Mouse (Mus musculus) E14TG2a.4 (cell line): Measurements from ENCODE around the gene She.
A peak's percentile ranks its signal among the peaks of the same experiment; 100 is the strongest.

ENCODE experiments used
- CTCF ChIP-seq: conservative IDR thresholded peaks from 2 replicates; pipeline ENCODE4 v1.5.1; 2014; ENCODE audit warnings: low read length
- NANOG ChIP-seq: IDR thresholded peaks from 2 replicates; pipeline ENCODE4 v1.6.1; 2014; ENCODE audit warnings: borderline replicate concordance, low read length, mixed read lengths
- POU5F1 ChIP-seq: IDR thresholded peaks from 2 replicates; pipeline ENCODE4 v1.6.1; 2014; ENCODE audit warnings: low read length, borderline replicate concordance

DNA sequence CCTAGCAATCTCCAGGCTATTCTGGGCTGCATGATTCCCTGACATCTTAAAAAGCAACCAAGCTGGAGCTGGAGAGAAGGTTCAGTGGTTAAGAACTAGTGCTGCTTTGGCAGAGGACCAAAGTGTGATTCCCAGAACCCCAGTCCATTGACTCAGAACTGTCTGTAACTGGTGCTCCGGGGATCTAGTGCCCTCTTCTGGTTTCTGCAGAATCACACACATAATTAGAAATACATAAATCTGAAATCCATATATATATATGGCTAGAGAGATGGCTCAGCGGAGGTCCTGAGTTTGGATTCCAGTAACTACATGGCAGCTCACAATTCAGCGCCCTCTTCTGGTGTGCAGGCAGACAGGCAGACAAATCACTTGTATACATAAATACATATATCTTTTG is 16.0 kb downstream of the She start:
- peak; percentile 25 for TF ChIP-seq CTCF
- TF ChIP-seq POU5F1 = no peak
- no peak for TF ChIP-seq NANOG
